Mouse (Mus musculus) urinary bladder, postnatal 36 days (tissue): ENCODE measurements at regions not wholly inside any gene's neighbourhood (a gene's known extent, or its start where the extent isn't known, plus 50 kb on each side); places are given as distances from the start of the nearest gene placed in this dataset.

Source experiments
- DNase-seq, 2 experiments: peaks; one replicate each; pipeline ENCODE4 v3.0.0; 2022; ENCODE audit warnings: low spot score in 2 of 2, mixed read lengths in 1 of 2

DNA sequence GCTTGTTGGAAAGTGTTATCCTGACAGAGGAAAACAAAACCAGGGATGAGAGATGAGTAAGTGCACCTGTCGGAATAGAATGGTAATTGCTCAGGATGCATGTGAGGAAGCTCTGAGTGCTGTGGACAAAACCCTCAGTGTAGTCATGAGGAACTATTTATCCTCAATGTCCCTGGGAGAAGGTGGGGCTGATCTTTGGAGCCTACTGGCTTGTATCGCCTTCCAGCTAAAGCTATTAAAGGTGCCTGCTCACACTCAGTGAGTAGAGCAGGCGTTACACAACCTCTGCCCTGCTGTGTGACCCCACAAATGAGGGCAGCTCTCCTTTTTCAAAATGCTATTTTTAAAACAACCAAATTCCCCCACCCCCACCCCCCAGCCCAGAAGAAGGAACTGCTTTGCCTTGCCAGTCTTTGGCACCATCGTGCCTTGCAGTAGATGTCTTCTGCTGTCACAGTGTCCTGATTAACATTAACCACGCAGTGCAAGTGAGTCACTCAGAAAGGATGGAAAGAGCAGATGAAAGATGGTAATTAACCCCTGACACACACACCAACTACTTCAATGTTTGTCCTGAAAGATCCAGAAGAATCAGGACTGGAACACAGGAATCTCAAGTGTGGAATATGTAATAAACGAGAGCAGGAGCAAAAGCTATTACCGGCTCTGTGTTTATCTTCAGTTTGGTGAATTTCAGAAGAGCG, 440.8 kb upstream of the Tnp1 start:
- DNase-seq, result no peak

DNA sequence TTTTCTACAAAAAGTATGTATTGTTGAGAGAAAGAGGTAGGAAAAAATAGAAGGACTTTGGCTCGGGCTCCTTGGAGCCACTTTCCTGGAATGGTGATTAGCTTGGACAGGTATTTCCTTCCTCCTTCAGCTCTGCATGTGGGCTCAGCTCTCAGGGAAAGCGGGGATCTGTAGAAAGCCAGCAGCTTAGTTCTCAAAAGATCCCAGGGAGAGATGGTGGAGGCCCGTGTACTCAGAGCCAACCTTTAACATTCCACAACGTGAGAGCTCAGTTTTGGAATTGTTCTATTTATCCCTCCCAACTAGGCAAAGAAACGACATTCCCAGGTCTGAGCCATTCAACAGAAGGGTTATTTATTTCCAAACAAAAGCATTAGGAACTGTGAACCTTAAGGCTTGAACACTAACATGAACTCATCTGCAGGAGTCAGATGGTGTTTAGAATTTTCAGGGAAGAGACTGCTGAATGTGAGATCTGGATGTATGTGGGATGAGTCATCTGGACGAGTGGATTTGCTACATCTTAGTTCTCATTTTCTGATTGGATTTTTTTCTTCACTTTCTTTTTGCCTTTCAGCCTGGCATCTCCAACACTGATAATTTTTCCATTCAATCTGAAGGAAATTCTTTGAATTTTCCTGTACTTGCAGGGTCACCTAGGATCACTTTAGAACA, 428.6 kb upstream of the Tnp1 start:
- DNase-seq, result no peak

DNA sequence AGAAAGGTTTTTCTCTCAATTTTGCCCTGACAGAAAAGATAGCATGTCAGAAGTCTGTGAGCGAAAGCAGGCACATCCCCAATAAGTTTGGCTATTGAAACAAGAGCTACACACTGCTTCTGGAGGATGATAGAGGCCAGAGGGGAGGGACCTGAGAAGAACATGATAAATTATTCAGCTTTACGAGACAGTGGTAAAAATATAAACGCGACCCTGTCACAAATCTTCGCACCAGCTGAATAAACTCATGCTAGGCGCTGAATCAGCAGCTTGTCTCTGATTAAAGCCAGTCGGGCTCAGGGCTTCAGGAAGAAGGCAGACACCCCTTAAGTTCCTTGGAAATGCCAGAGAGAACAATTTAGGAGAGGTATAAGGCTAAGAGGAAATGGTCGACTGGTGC, 422.7 kb upstream of the Tnp1 start:
- DNase-seq, result no peak

DNA sequence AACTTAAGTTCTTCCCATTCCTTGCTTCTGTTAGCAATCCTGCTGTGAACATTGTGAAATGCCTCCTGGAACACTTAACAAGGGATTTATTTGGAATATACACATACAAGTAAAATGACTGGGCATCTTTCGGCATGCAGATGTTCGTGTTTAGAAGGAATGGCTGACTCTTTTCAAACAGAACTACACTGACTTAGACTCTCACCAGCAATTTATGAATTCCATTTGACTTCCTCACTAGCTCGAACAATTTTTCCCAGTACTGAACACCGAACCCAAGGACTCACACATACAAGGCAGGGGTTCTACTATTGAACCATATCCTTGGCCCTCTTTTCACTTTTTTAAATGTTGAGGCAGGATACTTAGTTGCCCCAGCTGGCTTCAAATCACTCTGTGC, 412.4 kb upstream of the Tnp1 start:
- no peak for DNase-seq

DNA sequence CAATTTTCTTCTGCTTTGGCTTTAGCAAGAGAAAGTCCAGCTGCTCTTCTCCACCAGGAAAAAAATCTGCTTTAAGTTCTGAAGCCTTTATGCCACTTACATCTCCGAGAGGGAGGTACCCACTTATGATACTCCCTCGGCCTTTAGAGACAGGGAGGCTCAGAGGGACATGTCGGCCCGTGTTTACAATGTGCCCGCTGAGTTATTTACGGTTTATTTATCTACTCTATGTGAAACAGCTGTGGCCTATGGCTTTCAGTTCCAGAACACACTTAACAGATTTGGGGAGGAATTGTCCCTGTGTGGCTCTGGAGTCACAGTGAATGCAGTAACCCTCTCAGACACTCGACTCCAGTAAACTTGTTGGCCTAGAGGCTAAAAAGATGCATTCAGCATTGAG, 409.3 kb upstream of the Tnp1 start:
- DNase-seq, result no peak

DNA sequence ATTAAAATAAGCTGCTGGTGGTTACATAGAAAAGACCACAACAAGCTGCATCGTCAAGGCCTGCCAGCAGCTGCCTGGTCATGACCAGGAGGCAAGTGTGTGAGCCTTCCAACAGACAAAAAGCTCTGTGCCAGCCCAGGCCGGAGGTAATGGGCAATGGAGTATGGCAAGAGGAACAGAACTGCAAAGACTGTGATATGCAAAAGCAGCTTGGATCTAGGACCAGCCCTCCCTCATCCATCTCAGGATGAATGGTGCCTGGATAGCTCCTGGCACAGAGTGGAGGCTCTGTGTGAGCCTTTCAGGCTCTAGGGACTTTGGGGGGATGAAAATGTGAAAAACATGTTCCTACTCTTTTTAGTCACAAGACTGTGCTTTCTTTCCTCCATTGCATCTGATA, 402.5 kb upstream of the Tnp1 start:
- DNase-seq, result no peak

DNA sequence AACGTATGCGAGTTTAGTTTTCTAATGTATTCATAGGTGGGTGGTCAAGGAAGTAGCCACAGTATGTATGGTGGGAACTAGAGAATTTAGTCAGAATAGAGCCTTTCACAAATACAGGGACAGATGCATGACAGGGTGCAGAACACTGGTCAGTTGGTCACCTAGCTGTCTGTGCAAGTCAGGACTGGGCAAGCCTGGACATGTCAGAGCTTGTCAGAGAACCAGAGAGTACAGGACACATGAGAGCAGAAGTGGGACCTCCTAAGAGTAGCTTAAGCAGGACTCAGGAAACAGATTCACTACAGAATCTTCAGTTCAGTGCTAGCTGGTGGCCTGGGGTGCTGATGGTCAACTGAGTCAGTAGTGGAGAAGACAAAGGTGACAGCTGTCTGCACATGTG, 395.7 kb upstream of the Tnp1 start:
- DNase-seq, result no peak

DNA sequence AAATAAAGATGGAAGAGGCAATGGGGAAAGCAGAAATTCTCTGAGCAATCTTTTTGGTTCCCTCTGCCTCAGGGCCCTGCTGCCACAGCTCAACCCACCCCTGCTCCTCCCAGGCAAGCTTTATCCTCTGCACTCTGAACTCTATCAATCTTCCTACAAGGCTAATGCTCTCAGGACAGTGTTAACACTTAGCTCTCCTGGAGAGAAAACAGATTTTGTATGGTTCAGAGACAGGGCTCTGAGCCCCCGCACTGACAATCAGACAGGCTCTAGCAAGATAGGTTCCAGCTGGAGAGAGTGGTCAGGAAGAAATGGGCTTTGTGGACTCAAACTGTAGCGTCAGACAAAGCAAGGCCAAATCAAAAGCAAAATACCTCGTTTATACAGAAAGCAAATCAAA, 383.5 kb upstream of the Tnp1 start:
- DNase-seq, result no peak

DNA sequence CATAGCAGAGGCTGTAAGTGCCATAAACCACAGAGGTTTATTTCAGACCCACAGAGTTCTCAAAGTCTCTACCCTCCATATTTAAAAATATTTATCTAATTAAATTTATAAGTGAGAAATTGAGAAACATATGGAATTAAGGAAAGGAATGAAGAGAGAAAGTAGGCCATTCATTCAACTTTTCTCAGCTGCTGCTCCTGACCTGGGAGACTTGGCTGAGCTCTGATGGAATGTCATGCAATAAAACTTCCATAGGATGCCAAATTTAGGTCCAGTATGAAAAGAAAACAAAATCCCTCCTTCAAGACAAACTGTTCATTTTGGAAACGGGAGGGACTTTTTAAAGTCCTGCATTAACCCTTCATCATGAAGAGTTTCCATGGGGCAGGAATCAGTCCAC, 379.3 kb upstream of the Tnp1 start:
- DNase-seq, result no peak

DNA sequence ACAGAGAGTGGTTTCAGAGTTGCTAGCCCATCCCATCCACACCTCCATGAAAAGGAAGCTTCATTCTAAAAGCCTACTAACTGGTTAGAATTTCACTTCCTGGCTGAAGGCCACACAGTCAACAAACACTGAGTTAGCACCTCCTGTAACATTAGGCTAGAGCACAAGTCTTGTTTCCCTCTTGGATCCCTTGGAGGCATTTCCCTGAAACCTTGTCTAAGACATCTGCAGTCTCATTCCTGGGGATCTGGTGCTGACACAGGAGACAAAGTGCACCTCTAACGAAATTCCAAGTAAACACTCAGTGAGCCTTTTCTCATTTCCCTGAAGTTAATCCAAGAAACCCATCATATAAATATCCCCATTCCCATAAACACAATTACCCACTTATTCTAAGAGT, 378.8 kb upstream of the Tnp1 start:
- no peak for DNase-seq

DNA sequence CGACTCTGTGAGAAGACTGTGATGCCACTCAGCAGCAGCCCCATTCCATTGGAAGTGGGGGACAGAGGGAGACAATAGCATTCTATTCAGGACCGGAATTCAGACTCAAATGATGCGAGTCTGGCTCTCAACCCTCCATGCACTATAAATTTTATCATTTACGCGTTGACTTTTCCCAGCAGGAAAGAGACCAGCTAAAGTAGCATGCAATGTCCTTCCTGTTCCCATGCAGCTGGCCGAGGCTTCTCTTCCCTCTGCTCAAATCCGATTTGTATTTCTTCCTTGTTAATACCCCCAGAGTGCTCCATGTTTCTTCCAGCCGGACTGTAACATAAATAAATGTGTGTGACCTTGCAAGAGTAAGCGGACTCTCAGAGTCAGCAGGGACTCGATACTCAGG, 376.4 kb upstream of the Tnp1 start:
- no peak for DNase-seq

DNA sequence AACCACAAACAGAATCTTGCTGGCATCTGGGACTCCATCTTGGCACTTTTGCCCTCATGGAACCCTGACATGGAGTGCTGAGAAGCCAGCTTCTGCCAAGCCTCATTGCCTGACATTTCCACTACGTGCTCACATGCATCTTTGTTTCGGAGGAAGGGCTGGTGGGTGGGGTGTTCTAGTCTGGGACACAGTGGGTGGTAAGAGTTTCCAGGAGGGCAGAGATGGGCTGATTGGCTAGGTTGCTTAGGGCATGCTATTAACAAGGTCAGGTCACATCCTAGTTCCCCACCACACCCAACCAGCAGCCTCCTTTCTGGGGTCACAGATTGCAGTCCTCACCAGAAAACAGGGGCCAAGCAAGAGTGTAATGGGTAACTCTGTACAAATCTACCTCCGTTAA, 374.3 kb upstream of the Tnp1 start:
- no peak for DNase-seq

DNA sequence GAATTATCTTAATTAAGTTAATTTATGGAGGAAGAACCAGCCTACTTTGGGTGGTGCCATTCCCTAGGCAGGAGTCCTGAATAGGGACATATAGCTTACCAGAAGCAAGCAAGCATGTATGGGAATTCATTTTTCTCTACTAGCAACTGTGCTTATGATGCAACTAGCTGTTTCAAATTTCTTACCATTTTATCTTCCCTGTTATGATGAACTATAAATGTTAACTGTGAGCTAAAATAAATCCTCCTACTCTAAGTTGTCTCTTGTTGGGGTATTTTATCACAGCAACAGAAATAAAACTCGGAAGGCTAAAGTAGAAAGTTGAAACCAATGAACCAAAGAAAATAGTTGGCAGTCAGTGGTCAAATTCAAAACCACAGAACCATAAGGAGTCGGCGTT, 373.5 kb upstream of the Tnp1 start:
- no peak for DNase-seq

DNA sequence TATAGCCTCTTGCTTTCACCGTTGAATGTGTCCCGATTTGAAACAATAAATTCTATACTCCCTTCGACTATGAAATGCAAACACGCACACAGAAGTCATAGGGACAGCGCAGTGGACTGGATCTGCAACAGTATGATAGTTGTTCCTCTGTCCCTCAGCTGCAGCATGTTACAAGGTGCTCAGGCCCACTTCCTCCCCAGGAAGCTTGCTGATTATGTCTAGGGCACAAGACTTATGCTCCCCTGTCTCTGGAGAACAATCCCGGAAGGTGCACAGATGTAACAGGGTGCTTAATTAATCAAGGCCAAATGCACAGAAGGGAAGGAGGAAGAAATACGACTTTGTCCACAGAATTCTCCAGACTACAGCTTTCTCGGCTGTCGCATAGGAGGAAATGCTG, 365.9 kb upstream of the Tnp1 start:
- no peak for DNase-seq

DNA sequence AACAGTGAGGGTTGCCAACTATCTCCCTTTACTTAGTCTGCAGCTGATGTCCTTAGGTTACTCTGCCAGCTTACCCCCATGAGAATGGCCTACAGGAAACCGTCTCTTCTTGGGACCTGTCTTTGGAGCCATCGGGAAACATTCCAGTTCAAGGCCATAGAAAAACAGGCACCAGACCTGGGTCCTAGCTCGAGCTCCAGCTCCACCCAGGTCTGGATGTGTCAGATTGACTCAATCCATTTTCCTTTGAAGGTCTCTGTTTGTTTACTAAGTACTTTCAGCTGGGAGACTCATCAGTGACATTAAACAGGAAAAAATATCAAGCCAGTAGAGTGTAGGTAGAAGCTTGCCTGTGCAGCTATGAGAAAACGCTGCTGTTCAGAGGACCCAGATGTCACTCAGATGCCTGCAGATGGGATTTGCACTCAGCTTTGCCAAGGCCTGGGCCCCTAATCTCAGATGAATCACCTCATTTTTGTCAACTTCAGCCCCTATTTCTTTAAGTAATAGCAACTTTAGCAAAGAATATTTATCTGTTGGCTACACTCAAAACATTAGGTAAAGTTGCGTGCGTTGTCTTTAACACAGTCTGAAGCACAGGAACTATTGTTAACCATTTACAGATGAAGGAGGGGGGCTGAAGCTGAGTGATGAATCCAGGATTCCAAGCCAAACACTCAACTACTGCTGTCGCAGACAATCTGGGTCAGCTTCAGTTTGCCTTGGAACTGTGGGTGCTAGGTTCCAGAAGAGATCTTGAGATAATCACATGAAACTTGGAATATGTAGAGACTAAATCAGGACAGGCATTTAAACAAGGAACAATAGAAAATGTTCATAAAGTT, 359.0 kb upstream of the Tnp1 start:
- DNase-seq, result no peak

DNA sequence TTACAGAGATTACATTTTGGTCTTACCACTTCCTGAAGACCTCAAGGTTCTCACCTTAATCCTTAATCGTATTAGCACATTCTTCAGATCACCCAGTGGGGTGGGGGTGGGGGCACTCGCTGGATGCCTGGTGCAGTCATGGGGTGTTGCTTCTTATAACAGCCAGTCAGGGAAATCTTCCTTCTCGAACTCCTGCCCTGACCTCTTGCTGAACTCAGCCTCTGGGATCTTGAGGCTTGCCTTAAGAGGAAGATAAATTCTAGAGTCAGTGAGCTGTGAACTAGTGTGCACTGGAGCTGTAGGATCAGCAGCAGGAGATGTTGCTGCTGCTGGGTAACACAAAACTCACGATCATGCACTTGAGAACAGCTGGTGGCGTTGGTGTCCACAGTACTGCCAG, 352.5 kb upstream of the Tnp1 start:
- no peak for DNase-seq

DNA sequence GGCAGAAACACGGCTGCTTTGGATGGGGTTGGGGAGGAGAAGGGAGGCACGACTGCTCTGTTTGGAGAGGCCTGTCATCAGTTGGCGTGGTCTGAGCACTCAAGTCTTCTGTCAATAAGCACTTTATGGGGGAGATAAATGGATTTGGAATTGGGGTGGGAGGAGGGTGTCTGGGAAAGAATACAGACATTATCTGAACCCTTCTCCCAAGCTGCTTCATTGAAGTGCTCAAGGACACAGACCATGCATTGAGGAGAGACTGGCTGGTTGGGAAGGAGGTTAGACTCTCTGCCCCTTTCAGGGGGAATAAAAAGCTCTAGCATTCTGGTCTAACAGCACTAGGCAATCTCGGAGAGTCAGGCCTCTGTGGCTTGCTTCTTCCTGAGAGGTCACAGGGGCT, 350.1 kb upstream of the Tnp1 start:
- DNase-seq, result no peak

DNA sequence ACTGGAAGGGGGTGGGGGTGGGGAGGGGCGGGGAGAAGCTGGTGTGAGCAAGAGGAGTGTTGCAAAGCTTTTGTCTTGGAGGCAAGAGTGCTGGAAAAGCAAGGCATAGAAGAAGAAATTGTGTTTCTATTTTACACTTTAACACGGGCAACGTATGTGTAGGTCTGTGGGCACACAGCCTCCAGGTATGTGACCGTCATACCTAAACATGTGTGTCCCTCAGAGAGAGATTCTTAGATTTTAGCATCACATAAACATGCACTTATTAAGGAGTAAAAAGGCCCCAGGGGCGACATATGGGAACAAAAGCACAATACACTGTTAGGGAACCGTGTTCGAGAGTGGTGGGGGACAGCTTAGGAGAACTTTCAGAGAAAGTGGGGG, 348.6 kb upstream of the Tnp1 start:
- DNase-seq, result no peak

DNA sequence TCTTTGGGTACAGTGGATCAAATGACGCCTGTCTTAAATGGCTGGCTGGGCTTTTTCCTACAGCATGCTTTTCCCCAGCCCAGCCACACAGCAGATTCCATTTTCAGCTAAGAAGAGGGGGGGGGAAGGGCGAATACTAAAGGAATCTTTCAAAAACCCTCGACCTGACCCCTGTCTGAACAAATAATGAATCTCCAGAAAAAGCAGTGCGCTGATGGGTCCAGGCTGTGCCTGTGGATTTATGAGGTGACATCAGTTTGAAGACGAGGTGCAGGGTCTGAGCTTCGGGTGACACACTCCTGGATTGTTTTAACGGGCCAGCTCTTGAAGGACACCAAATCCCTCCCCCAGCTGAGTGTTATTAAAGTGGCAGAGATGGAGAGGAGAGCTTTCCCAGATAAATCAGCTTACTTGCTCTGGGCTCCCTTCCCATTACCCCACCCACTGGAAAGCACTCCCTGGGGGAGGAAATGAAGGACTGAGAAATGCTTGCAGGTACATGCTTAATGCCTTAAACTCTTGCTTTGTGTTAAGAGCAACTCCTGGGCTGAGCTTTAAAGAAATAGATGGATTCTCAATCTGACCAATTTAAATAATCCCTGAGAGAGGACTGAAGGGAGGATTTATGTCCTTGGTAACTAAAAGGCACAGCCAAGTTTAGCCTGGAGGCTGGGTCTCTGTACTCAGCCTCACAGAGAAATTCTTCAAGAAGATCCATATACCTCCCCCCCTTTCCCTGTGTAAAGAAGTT, 348.0 kb upstream of the Tnp1 start:
- peak; percentile 20 to 21 for DNase-seq

DNA sequence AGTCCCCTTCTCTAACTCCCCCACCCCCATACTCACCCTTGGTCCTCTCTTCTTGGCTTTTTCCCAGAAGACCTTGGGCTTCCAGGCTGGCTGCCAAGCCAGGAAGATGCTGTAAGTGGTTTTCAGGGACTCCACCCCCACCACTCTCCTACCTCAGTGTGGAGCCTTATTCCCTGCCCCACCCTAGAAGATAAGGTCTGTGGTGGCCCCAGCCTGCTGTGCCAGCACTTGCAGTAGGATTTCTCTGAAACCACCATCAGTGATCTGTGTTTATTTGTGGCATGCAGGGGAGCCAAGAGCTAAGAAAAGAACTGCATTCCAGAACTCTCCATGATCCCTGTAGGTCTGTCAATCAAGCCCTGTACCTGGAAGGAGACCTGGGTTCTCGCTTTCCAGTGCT, 346.4 kb upstream of the Tnp1 start:
- DNase-seq, result peak; percentile 26 to 35

DNA sequence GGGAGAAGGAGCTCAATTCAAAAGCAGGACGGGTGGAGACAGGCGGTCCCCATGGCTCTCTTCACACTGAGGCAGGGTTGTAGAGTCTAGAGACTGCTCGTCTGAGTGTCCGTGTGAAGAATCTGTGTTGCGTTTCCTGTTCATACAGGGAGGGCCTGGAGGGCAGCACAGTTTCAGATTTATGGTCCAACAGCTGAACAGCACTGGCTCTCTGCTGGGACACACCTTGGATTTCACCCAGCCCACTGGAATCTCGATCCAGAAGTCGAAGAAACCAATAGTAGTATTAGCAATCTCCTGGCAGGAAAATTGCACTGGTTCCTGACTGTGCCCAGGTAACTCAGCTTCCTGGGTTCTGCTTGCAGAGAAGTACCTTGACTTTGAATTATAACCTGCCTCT, 345.6 kb upstream of the Tnp1 start:
- DNase-seq, result no peak

DNA sequence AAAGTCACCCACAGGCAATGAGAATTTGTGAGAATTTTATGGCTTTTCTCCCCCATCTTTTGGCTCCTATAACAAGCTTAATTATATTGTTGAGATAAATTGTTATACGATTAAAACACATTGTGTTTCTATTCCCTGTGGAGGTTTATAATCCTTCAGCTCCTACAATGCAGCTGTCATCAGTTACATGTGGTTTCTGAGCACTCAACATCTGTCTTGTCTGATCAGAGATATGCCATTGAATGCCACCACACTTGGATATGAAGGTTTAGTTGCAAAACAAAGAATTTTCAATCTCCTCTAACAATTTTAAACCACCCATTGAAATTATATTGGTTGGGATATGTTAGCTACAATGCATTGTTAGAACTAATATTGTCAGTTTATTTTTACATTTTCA, 338.7 kb upstream of the Tnp1 start:
- no peak for DNase-seq
